Mouse (Mus musculus) midbrain, embryonic 12.5 days (tissue): ENCODE measurements around the gene Bet1l. TPM values are rescaled to one million over a fixed set of nuclear protein-coding genes. Genes with fewer than 3 reads are reported as not detected.
A peak's percentile ranks its signal among the peaks of the same experiment; 100 is the strongest.

Experiments
- ATAC-seq: fragments of 200-750 bp; cut with Nextera tagmentation; 2 replicates; pipeline ENCODE4 v1.8.0; 2017; ENCODE audit warnings: low read depth, moderate TSS enrichment, moderate library complexity; ENCODE audit not compliant: low FRiP score
- H3K27ac ChIP-seq: fragments of 300-500 bp; sonication (generic); replicated peaks from 2 replicates; pipeline ENCODE4 v1.5.1; 2016; ENCODE audit warnings: mild to moderate bottlenecking
- H3K27me3 ChIP-seq: fragments of 300-500 bp; sonication (generic); 2 replicates; pipeline ENCODE4 v1.6.1; 2016; ENCODE audit warnings: mild to moderate bottlenecking
- H3K36me3 ChIP-seq: fragments of 300-500 bp; sonication (generic); 2 replicates; pipeline ENCODE4 v1.6.1; 2016
- H3K4me1 ChIP-seq: fragments of 300-500 bp; sonication (generic); 2 replicates; pipeline ENCODE4 v1.6.1; 2016
- H3K4me2 ChIP-seq: fragments of 300-500 bp; sonication (generic); replicated peaks from 2 replicates; pipeline ENCODE4 v1.6.1; 2016; ENCODE audit warnings: mild to moderate bottlenecking, moderate library complexity
- H3K4me3 ChIP-seq: fragments of 300-500 bp; sonication (generic); 2 replicates; pipeline ENCODE4 v1.5.1; 2016; ENCODE audit warnings: mild to moderate bottlenecking
- H3K9ac ChIP-seq: fragments of 300-500 bp; sonication (generic); replicated peaks from 2 replicates; pipeline ENCODE4 v1.6.1; 2016; ENCODE audit warnings: mild to moderate bottlenecking, moderate library complexity
- H3K9me3 ChIP-seq: fragments of 300-500 bp; sonication (generic); 2 replicates; pipeline ENCODE4 v1.6.1; 2016; ENCODE audit warnings: mild to moderate bottlenecking
- WGBS: fragments of 180-500 bp; shearing (Covaris S2); methylation state at CpG from one replicate; pipeline ENCODE4 v1.1.7; 2016; 5-methylcytosine and 5-hydroxymethylcytosine counted together
- polyA plus RNA-seq: library from polyadenylated mRNA; unstranded; fragments of >200 nt; fragmentation: Nextera tagmentation; extraction: Ambion mirVana; gene quantifications from 2 replicates; pipeline ENCODE4 v1.2.1, GENCODE M21; 2016

The Bet1l gene
- polyA plus RNA-seq, 1 experiment from 2014 or later: 30.9 TPM

DNA sequence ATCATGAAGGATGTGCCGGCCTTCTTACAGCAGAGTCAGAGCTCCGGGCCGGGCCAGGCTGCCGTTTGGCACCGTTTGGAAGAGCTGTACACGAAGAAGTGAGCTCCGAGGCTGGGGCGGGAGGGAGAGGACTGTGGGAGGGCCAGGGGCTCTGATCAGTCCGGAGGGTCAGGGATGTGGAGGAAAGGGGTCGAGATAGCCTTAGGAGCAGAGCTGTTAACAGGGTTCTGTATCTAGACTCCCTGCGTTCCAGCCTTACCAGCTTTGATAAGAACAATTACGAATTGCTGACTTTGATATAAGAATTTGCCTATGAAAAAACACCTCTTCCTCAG is 25.1 kb upstream of the Bet1l start:
- Histone ChIP-seq H3K9ac (peak overlapping the region; percentile 92), H3K4me2 (peak overlapping the region; percentile 77), H3K4me1 (peaks cover 17% of the 10 kb centered on the region), H3K4me3 (peak overlapping the region; percentile 94), H3K36me3 (peaks cover 21% of the 10 kb centered on the region), H3K27ac (peak overlapping the region; percentile 86), H3K27me3 (no peaks in the 10 kb centered on the region), H3K9me3 (no peaks in the 10 kb centered on the region)
- under 1% methylated on average over 12 of the region's 12 CpGs for WGBS
- ATAC-seq: peak; percentile 72

DNA sequence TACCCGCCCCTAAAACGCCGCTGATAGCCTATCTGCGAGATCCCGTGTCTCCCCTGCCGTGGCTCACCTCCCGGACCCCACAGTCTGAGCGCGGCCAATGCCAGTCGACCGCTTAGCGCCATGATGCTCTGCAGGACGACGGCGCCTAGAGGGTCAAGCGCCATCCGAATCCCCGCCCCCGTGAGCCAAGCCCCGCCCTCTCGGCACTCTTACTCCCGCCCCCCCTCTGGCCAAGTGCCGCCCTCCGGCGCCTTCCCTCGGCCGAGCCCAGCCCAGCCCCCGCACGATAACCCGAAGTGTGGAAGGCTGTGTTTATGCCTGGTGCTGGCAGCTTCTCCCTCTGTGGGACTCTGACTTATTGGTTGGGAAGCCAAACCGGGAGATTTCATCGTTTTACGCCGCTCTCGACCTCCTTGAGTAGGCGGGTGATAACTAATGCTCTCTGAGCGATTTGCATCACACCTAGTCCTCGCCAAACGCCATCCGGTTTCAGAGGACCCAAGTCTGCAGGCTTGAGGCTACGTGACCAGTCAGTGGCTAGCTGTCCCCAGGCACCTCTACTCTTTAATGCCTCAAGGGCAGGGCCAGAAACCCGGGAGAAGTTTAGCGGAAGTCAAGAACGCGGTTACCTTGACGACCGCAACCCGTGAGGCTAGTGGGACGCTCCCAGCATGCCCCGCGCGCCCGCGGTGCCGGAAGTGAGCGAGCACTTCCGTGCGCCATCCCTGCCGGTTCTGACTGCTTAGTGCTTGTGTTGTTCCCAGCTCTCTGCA is 24.5 kb upstream of the Bet1l start, which contains the start of the genes Psmd13 and Sirt3:
Gene Psmd13 (plus strand): TSS at position 273 of the 773 bp plus-strand sequence.
Gene Sirt3 (minus strand): TSS at position 614 of the 773 bp plus-strand sequence.
- peak; percentile 95 for ATAC-seq
- under 1% methylated on average over 58 of the region's 59 CpGs for WGBS

DNA sequence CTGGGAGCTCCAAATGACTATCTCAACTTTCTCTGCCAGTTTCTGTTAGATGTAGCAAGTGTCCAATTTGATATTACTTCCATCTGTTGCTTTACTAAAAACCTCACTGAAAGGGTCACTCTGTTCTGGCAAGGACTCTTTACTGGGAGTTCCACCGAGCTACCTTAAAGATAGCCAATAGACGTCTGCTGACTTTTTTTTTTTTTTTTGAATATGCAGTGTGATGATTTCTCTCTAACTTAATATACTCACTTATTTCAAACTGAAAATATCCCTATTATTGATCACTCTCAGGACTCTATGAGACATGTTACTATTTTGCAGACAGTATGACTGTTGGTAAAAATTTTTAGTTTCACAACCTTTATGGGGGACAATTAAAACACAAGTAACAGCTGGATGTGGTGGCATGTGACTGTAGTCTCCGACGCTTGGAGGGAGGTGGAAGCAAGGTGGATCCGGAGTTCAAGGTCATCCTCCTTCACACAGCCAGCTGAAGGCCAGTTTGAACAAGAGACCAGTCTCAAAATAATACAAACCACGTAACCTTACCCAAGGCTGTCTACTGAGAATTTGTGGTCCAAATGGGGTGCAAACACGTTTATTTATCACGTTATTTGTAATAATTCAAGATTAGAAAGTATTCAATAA is 23.6 kb upstream of the Bet1l start:
- peak overlapping the region; percentile 94 for H3K4me3 ChIP-seq
- peaks cover 17% of the 10 kb centered on the region for H3K4me1 ChIP-seq
- ATAC-seq: no peak
- H3K27ac ChIP-seq: no peak overlapping the region
- 34% methylated on average over 8 of the region's 8 CpGs for WGBS
- H3K4me2 ChIP-seq: peak overlapping the region; percentile 77
- peaks cover 19% of the 10 kb centered on the region for H3K36me3 ChIP-seq
- no peaks in the 10 kb centered on the region for H3K9me3 ChIP-seq
- no peaks in the 10 kb centered on the region for H3K27me3 ChIP-seq
- H3K9ac ChIP-seq: peak overlapping the region; percentile 92; the same call in 1 of the 2 replicates

More for the DNA sequence above, 24.5 kb upstream of the Bet1l start, which contains the start of the genes Psmd13 and Sirt3:
- peak within 1 kb of the TSS; percentile 92 for H3K9ac ChIP-seq
- H3K27me3 ChIP-seq: no peaks in the 10 kb centered on the region
- peaks cover 17% of the 10 kb centered on the region for H3K4me1 ChIP-seq
- H3K27ac ChIP-seq: peak within 1 kb of the TSS; percentile 86
- H3K9me3 ChIP-seq: no peaks in the 10 kb centered on the region
- H3K4me2 ChIP-seq: peak within 1 kb of the TSS; percentile 77
- peaks cover 19% of the 10 kb centered on the region for H3K36me3 ChIP-seq
- H3K4me3 ChIP-seq: peak within 1 kb of the TSS; percentile 94

DNA sequence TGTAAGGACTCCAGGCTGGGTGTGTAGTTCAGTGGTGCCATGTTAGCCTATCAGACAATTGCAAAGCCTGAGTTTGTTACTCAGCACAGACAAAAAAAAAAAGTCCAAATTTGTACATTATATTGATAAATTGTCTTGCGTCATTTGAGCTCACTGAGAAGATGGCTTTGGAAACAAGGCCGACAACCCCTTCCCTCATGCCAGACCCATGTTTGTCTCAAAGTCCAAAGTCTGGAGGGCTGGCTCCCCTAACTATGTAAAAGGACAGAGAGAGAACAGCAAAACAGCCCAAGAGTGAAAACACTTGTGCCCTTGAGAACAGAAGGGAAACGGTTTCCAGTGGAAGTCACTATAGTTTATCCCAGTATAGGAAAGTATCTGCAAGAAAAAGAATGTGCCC is 23.0 kb upstream of the Bet1l start:
- no peak overlapping the region for H3K4me3 ChIP-seq
- ATAC-seq: no peak

DNA sequence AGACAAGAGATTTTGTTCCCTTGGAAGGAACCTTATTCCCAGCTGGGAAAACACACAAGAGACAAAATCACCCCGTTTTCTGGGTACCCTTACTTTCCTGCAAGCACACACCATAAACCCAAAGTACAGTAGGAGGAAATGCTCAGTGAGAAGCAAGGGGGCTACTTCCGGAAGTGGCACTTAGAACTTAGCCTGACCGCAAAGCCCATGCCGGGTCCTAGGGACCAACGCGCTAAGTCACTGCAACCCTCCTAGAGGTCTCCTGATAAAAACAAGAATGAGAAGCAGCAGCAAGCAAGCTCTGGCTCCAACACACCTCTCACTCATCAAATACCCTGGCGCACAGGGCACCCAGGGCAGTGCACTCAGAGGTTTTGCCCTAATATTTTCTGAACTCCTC is 22.0 kb upstream of the Bet1l start:
- no peak overlapping the region for H3K27ac ChIP-seq
- no peak overlapping the region for H3K9ac ChIP-seq
- H3K9me3 ChIP-seq: no peaks in the 10 kb centered on the region
- peaks cover 23% of the 10 kb centered on the region; the same call in 1 of the 2 replicates for H3K36me3 ChIP-seq
- no peak overlapping the region for H3K4me2 ChIP-seq
- peaks cover 17% of the 10 kb centered on the region for H3K4me1 ChIP-seq
- ATAC-seq: no peak
- WGBS: 89% methylated on average over 7 of the region's 7 CpGs
- no peak overlapping the region for H3K4me3 ChIP-seq
- no peaks in the 10 kb centered on the region for H3K27me3 ChIP-seq

More for the DNA sequence above, 23.0 kb upstream of the Bet1l start:
- Histone ChIP-seq H3K4me1 (peaks cover 17% of the 10 kb centered on the region), H3K27ac (no peak overlapping the region), H3K9me3 (no peaks in the 10 kb centered on the region), H3K9ac (no peak overlapping the region), H3K4me2 (no peak overlapping the region), H3K27me3 (no peaks in the 10 kb centered on the region), H3K36me3 (peaks cover 19% of the 10 kb centered on the region)
- WGBS: 87% methylated on average over 3 of the region's 3 CpGs

DNA sequence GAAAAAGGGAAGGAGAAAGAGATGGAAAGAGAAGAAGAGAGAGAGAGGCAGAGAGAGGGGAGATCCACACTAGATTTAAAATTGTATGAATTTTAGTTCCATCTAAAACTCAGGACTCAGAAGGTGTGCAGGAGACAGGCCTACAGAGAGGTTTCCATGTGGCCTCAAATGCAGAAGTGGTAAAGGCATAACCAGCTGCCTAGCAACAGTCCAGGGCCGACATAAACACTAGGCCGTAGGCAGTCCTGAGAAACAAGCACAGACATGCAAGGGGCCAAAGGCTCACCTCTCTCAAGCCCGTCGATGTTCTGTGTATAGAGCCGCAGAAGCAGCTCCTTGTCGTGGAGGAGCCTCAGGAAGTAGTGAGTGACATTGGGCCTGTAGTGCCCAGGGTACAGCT is 20.0 kb upstream of the Bet1l start:
- peaks cover 23% of the 10 kb centered on the region; the same call in 1 of the 2 replicates for H3K36me3 ChIP-seq
- no peak overlapping the region for H3K27ac ChIP-seq
- peaks cover 6% of the 10 kb centered on the region for H3K4me1 ChIP-seq
- no peak for ATAC-seq
- no peaks in the 10 kb centered on the region for H3K9me3 ChIP-seq
- H3K27me3 ChIP-seq: no peaks in the 10 kb centered on the region
- H3K4me2 ChIP-seq: no peak overlapping the region
- H3K4me3 ChIP-seq: no peak overlapping the region
- no peak overlapping the region for H3K9ac ChIP-seq
- 88% methylated on average over 6 of the region's 6 CpGs for WGBS

DNA sequence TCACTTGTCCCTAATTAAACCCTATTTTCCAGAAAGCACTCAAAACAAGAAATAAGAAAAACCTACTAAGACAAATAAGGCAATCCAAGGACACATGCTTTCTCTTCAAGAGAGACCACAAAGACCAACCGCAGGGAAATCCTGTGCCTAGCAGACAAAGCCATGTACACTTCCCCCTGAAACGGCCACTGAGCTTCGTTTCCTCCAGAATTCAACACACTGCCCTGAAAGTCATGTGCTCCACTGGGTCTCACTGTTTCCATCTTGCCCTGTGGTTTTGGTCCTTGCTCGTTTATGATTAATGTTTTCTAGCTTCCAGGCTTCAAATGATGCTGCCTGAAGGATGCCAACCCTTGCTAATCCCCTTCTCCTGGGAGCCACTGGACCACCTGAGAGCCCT is 16.8 kb upstream of the Bet1l start:
- peaks cover 23% of the 10 kb centered on the region; the same call in 1 of the 2 replicates for H3K36me3 ChIP-seq
- H3K27me3 ChIP-seq: no peaks in the 10 kb centered on the region
- no peak overlapping the region for H3K4me2 ChIP-seq
- H3K27ac ChIP-seq: no peak overlapping the region
- no peak overlapping the region for H3K9ac ChIP-seq
- ATAC-seq: no peak
- 94% methylated on average over 4 of the region's 4 CpGs for WGBS
- no peaks in the 10 kb centered on the region for H3K9me3 ChIP-seq
- no peak overlapping the region for H3K4me3 ChIP-seq
- H3K4me1 ChIP-seq: no peaks in the 10 kb centered on the region

DNA sequence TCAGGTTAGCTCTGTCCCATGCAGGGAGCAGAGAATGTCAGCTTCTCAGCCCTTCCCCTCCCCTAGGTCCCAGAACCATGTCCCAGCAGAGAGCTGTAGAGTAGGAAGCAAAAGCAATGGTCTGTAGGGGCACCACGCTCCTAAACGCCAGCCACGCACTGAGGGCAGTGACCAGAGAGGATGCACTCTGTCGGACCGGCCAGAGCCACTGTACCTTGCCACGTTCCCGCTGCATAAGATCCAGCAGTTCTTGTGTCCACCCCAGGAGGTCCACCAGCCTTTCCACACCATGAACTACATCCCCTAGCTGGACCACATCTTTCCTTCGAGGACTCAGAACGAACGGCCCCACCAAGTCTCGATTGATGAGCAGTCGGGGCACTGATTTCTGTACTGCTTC is 7.4 kb upstream of the Bet1l start:
- Histone ChIP-seq H3K9me3 (no peaks in the 10 kb centered on the region), H3K9ac (no peak overlapping the region), H3K27ac (no peak overlapping the region), H3K36me3 (peaks cover 70% of the 10 kb centered on the region), H3K4me2 (no peak overlapping the region), H3K27me3 (no peaks in the 10 kb centered on the region), H3K4me1 (0 out of 2 replicates have a peak, but pooled peaks cover 2% of the 10 kb centered on the region), H3K4me3 (no peak overlapping the region)
- 89% methylated on average over 12 of the region's 12 CpGs for WGBS
- ATAC-seq: no peak

DNA sequence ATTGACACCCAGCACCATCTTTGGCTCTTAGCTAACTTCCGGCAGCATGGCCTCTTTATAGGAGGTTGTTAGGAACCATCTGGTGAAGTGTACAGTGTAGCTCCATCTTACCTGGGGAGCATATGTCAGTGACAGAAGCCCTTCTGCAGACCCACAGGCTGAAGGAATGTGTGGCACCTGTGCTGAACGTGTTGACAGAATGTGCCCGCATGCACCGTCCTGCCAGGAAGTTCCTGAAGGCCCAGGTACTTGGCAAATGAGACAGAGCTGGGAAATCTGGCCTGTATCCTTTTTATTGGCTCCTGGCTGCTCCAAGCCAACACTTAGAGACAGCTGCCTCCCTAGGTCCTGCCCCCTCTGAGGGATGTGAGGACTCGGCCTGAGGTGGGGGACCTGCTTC is 3.4 kb upstream of the Bet1l start:
- peaks cover 69% of the 10 kb centered on the region for H3K36me3 ChIP-seq

DNA sequence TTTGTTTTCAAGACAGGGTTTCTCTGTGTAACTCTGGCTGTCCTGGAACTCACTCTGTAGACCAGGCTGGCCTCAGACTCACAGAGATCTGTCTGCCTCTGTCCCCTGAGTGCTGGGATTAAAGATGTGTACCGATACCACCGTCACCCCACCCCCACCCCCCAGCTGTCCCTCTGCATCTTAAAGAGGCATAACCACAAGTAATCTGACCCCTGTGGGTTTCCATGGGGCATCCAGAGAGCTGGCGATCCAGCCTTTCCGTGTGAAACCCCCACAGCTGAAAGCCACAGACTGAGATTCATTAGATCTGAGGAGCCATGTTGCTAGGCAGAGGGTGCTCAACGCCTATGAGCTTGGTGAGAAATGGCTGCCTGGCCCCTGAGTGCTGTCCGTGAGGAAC is 2.6 kb upstream of the Bet1l start:
- Histone ChIP-seq H3K4me1 (peaks cover 30% of the 10 kb centered on the region), H3K9me3 (no peaks in the 10 kb centered on the region), H3K4me3 (no peak overlapping the region), H3K27ac (no peak overlapping the region), H3K36me3 (peaks cover 66% of the 10 kb centered on the region), H3K9ac (no peak overlapping the region), H3K4me2 (no peak overlapping the region), H3K27me3 (no peaks in the 10 kb centered on the region)
- ATAC-seq: no peak
- WGBS: 69% methylated on average over 6 of the region's 6 CpGs

More for the DNA sequence above, 3.4 kb upstream of the Bet1l start:
- Histone ChIP-seq H3K4me1 (peaks cover 22% of the 10 kb centered on the region), H3K4me2 (no peak overlapping the region), H3K27ac (no peak overlapping the region), H3K9me3 (no peaks in the 10 kb centered on the region), H3K4me3 (no peak overlapping the region), H3K27me3 (no peaks in the 10 kb centered on the region), H3K9ac (no peak overlapping the region)
- ATAC-seq: no peak
- WGBS: 91% methylated on average over 5 of the region's 5 CpGs

DNA sequence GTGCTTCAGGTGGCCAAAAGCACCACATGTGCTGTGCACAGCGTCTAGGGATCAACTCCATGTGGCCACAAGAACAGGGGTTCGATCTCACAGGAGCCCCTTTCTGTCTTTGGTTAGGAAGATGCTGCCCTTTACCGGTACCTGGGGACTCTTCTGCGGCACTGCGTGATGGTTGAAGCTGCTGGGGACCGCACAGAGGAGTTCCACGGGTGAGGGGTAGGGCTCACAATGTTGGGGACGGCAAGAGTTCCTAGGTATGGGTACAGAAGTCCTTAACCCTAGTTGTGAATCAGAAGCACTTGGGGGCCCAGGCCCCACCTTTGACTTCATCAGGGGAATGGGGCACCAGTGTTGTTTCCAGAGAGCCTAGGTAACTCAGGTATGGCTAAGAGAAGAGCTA is 1.4 kb upstream of the Bet1l start:
- H3K36me3 ChIP-seq: peaks cover 64% of the 10 kb centered on the region
- H3K4me1 ChIP-seq: peaks cover 32% of the 10 kb centered on the region
- H3K4me3 ChIP-seq: peak overlapping the region; percentile 81
- ATAC-seq: no peak
- WGBS: 93% methylated on average over 8 of the region's 8 CpGs
- peak overlapping the region; percentile 99 for H3K4me2 ChIP-seq
- peak overlapping the region; percentile 93 for H3K9ac ChIP-seq
- H3K27ac ChIP-seq: no peak overlapping the region
- H3K27me3 ChIP-seq: no peaks in the 10 kb centered on the region
- no peaks in the 10 kb centered on the region for H3K9me3 ChIP-seq
